In genomic region chr9:103780598-103780997, GRCm38 (mm10) we compare ENCODE assay signal across 25 mouse cellular contexts. TPM values are rescaled to one million over a fixed set of nuclear protein-coding genes. Genes with fewer than 3 reads are reported as not detected.
DNase-seq lines count a peak whose midpoint lies in the region; ATAC-seq lines count a peak whose summit lies in the region.
"Had no signal": no experiment of that assay in that cellular context is flagged by ENCODE, and none has a peak within 500 bp of the region (broad histone marks: within the 10 kb centered on the region; RNA-seq: fewer than 3 reads in every experiment).

No protein-coding gene starts in this region.

- WGBS in heart, embryonic 10.5 days: 73% methylated on average over 4 of the region's 4 CpGs
- WGBS in intestine, embryonic 16.5 days: 59% methylated on average over 4 of the region's 4 CpGs
- 63% methylated on average over 4 of the region's 4 CpGs for WGBS in intestine, embryonic 15.5 days
- WGBS in kidney, embryonic 16.5 days: 76% methylated on average over 4 of the region's 4 CpGs

- no peak overlapping the region for H3K27ac ChIP-seq in heart, embryonic 10.5 days
- no peak overlapping the region for H3K27ac ChIP-seq in intestine, embryonic 16.5 days (ENCODE audit: low read length)
- H3K27ac ChIP-seq in intestine, embryonic 15.5 days: no peak overlapping the region
- no peak overlapping the region for H3K27ac ChIP-seq in kidney, embryonic 16.5 days (ENCODE audit: low read length)
- H3K27ac ChIP-seq: embryonic facial prominence, embryonic 13.5 days; embryonic facial prominence, embryonic 15.5 days; forebrain, embryonic 10.5 days; forebrain, embryonic 12.5 days had no signal

- H3K4me2 ChIP-seq in intestine, embryonic 16.5 days (ENCODE audit: low read depth, low read length): no peak overlapping the region
- no peak overlapping the region for H3K4me2 ChIP-seq in intestine, embryonic 15.5 days (replicated peaks)
- H3K4me2 ChIP-seq in kidney, embryonic 16.5 days (replicated peaks; ENCODE audit: low read depth, low read length): no peak overlapping the region
- H3K4me2 ChIP-seq: embryonic facial prominence, embryonic 13.5 days; embryonic facial prominence, embryonic 15.5 days; forebrain, embryonic 12.5 days had no signal

- no peaks in the 10 kb centered on the region for H3K9me3 ChIP-seq in heart, embryonic 10.5 days
- no peaks in the 10 kb centered on the region for H3K9me3 ChIP-seq in intestine, embryonic 16.5 days (ENCODE audit: control insufficient read depth, low read length)
- H3K9me3 ChIP-seq in intestine, embryonic 15.5 days: no peaks in the 10 kb centered on the region
- no peaks in the 10 kb centered on the region for H3K9me3 ChIP-seq in kidney, embryonic 16.5 days (ENCODE audit: low read length)
- H3K9me3 ChIP-seq: embryonic facial prominence, embryonic 13.5 days; embryonic facial prominence, embryonic 15.5 days; forebrain, embryonic 10.5 days; forebrain, embryonic 12.5 days had no signal

- no peak overlapping the region for H3K9ac ChIP-seq in intestine, embryonic 16.5 days (ENCODE audit: low read depth, low read length)
- no peak overlapping the region for H3K9ac ChIP-seq in intestine, embryonic 15.5 days
- no peak overlapping the region for H3K9ac ChIP-seq in kidney, embryonic 16.5 days (replicated peaks; ENCODE audit: low read length)
- H3K9ac ChIP-seq: embryonic facial prominence, embryonic 13.5 days; embryonic facial prominence, embryonic 15.5 days; forebrain, embryonic 12.5 days had no signal

- peak; percentile 31; the same call in 1 of the 2 replicates for ATAC-seq in intestine, embryonic 16.5 days
- no peak for ATAC-seq in intestine, embryonic 15.5 days
- no peak for ATAC-seq in kidney, embryonic 16.5 days (ENCODE audit: low FRiP score, low TSS enrichment)
- ATAC-seq: forebrain, embryonic 14.5 days had no signal

- no peaks in the 10 kb centered on the region for H3K27me3 ChIP-seq in heart, embryonic 10.5 days (ENCODE audit: insufficient read depth, poor library complexity, severe bottlenecking)
- H3K27me3 ChIP-seq in intestine, embryonic 16.5 days (replicated peaks; ENCODE audit: control insufficient read depth, insufficient read depth, low read length): no peaks in the 10 kb centered on the region
- H3K27me3 ChIP-seq in intestine, embryonic 15.5 days (replicated peaks): no peaks in the 10 kb centered on the region
- no peaks in the 10 kb centered on the region for H3K27me3 ChIP-seq in kidney, embryonic 16.5 days (ENCODE audit: insufficient read depth, low read length)
- H3K27me3 ChIP-seq: embryonic facial prominence, embryonic 13.5 days; embryonic facial prominence, embryonic 15.5 days; forebrain, embryonic 12.5 days had no signal

- no peaks in the 10 kb centered on the region for H3K36me3 ChIP-seq in heart, embryonic 10.5 days
- no peaks in the 10 kb centered on the region for H3K36me3 ChIP-seq in intestine, embryonic 16.5 days (ENCODE audit: control insufficient read depth, insufficient read depth, low read length)
- no peaks in the 10 kb centered on the region for H3K36me3 ChIP-seq in intestine, embryonic 15.5 days
- no peaks in the 10 kb centered on the region for H3K36me3 ChIP-seq in kidney, embryonic 16.5 days (ENCODE audit: insufficient read depth, low read length)
- H3K36me3 ChIP-seq: embryonic facial prominence, embryonic 13.5 days; embryonic facial prominence, embryonic 15.5 days; forebrain, embryonic 10.5 days; forebrain, embryonic 12.5 days had no signal

- H3K4me3 ChIP-seq in heart, embryonic 10.5 days: no peak overlapping the region
- H3K4me3 ChIP-seq in intestine, embryonic 16.5 days (ENCODE audit: low read length): no peak overlapping the region
- no peak overlapping the region for H3K4me3 ChIP-seq in intestine, embryonic 15.5 days (replicated peaks)
- no peak overlapping the region for H3K4me3 ChIP-seq in kidney, embryonic 16.5 days (ENCODE audit: low read length)
- H3K4me3 ChIP-seq: embryonic facial prominence, embryonic 13.5 days; embryonic facial prominence, embryonic 15.5 days; erythroblast, embryonic 14.5 days; forebrain, embryonic 10.5 days; forebrain, embryonic 12.5 days had no signal

- peak; percentile 73 for DNase-seq in heart, embryonic 10.5 days (ENCODE audit: low spot score)
- no peak for DNase-seq in heart, postnatal 36 days
- DNase-seq in kidney, adult 9 months: peak; percentile 36
- no peak for DNase-seq in retina, embryonic 14.5 days (ENCODE audit: low spot score)
- DNase-seq: adrenal gland, adult 2 months; adrenal gland, postnatal 10 days; adrenal gland, postnatal 25 days; cerebellum, adult 11 months; cerebellum, adult 18-20 months; cerebellum, adult 8-10 months; cerebellum, adult 9-11 months; cerebellum, postnatal 14 days; cerebellum, postnatal 36 days; embryo, embryonic 11 days had no signal

- H3K4me1 ChIP-seq in heart, embryonic 10.5 days: no peaks in the 10 kb centered on the region
- H3K4me1 ChIP-seq in intestine, embryonic 16.5 days (ENCODE audit: control insufficient read depth, insufficient read depth, low read length): no peaks in the 10 kb centered on the region
- H3K4me1 ChIP-seq in intestine, embryonic 15.5 days (replicated peaks): no peaks in the 10 kb centered on the region
- H3K4me1 ChIP-seq in kidney, embryonic 16.5 days (ENCODE audit: insufficient read depth, low read length): 0 out of 2 replicates have a peak, but pooled peaks cover 3% of the 10 kb centered on the region
- H3K4me1 ChIP-seq: embryonic facial prominence, embryonic 13.5 days; embryonic facial prominence, embryonic 15.5 days; forebrain, embryonic 10.5 days; forebrain, embryonic 12.5 days had no signal

- intact Hi-C loops in heart, postnatal 36 days (cut with DNase I): no loop called here

RNA-seq across cellular contexts. Expression of gene Tmem108, which starts 19.0 kb away (rescaled TPM):
- 101 and 126 TPM in 2 replicates for polyA plus RNA-seq in heart, embryonic 10.5 days (2016; fragmentation: Nextera tagmentation; extraction: Ambion mirVana)
- 1 to 10 TPM; 3.7 to 5.7 TPM for total RNA-seq in heart, postnatal 36 days (2021)
- polyA plus RNA-seq in intestine, embryonic 16.5 days (2015; fragmentation: Nextera tagmentation; extraction: Ambion mirVana): 7.2 and 7.3 TPM in 2 replicates
- 9.9 and 10.2 TPM in 2 replicates for polyA plus RNA-seq in intestine, embryonic 15.5 days (2015; fragmentation: Nextera tagmentation; extraction: Ambion mirVana)
- polyA plus RNA-seq in kidney, embryonic 16.5 days (2015; fragmentation: Nextera tagmentation; extraction: Ambion mirVana): 8.3 and 8.5 TPM in 2 replicates
- total RNA-seq: common myeloid progenitor, adult 5-6 weeks; MEL had no signal
- polyA plus RNA-seq: erythroblast, embryonic 14.5 days had no signal

Comparison
In these comparisons a context has a peak if more than half of its experiments do, and no peak if none do; other contexts are left out.
1. DNase-seq: peak in heart, embryonic 10.5 days (single experiment) and kidney, adult 9 months (single experiment); none in heart, postnatal 36 days (0 of 2) and retina, embryonic 14.5 days (single experiment).